Comparison of ENCODE assay signal across 12 mouse cellular contexts in genomic region chr16:10033416-10033979, GRCm38 (mm10). TPM values are rescaled to one million over a fixed set of nuclear protein-coding genes. Genes with fewer than 3 reads are reported as not detected.
DNase-seq lines count a peak whose midpoint lies in the region.
"Had no signal": no experiment of that assay in that cellular context is flagged by ENCODE, and none has a peak within 500 bp of the region (broad histone marks: within the 10 kb centered on the region; RNA-seq: fewer than 3 reads in every experiment).

No protein-coding gene starts in this region.

- DNase-seq in right cerebral cortex, adult 18-20 months: peak; percentile 87
- no peak for DNase-seq in right cerebral cortex, postnatal 4 days
- peak; percentile 44 to 49 for DNase-seq in frontal cortex, postnatal 14 days (ENCODE audit: low spot score in 2 of 2)
- DNase-seq in left cerebral cortex, postnatal 25 days (ENCODE audit: low spot score in 2 of 2): peak; percentile 46 to 94
- no peak for DNase-seq in Muller cell, postnatal 12 days (ENCODE audit: inconsistent ontology term)
- no peak for DNase-seq in urinary bladder, postnatal 14 days (ENCODE audit: low spot score)
- DNase-seq in thymus, postnatal 36 days: no peak
- DNase-seq: cerebellum, adult 2 months; embryo, embryonic 11 days; forebrain, postnatal 0 days; kidney, adult 2 months had no signal

- intact Hi-C loops in left cerebral cortex, postnatal 25 days (cut with DNase I): loop anchor here (1.0 to 2.0 kb wide), 2 partner anchors 30 to 39 kb away; partner anchors contain the start of gene Grin2a

RNA-seq across cellular contexts. Expression of gene Grin2a, which starts 38.1 kb away (rescaled TPM):
- 100 to 1,000 TPM; 250 to 257 TPM for total RNA-seq in left cerebral cortex, postnatal 25 days (2021)
- total RNA-seq: granulocyte monocyte progenitor cell, adult 5-6 weeks had no signal

Comparison
In these comparisons a context has a peak if more than half of its experiments do, and no peak if none do; other contexts are left out.
1. DNase-seq: peak in right cerebral cortex, adult 18-20 months (single experiment), frontal cortex, postnatal 14 days (2 of 2) and left cerebral cortex, postnatal 25 days (2 of 2); none in right cerebral cortex, postnatal 4 days (single experiment), Muller cell, postnatal 12 days (single experiment), urinary bladder, postnatal 14 days (single experiment) and thymus, postnatal 36 days (0 of 2).